Mouse (Mus musculus) regulatory T cell (primary cell): ENCODE results near the gene Ascl4.

Experiments used
- in situ Hi-C: fragments of 300-600 bp; cut with MboI, MseI; formaldehyde crosslinking; loops from one replicate; pipeline ENCODE4 v1.15.1; 2025; ENCODE audit warnings: high pct_unique_total_duplicates

Gene Ascl4

GRCm38 (mm10) chr10:85927676-85928445 is at the start of gene Ascl4:
TSS of gene Ascl4 (plus strand) at chr10:85927681.
- in situ Hi-C loops, result no loop called here

GRCm38 (mm10) chr10:85879886-85880486 is 47.5 kb upstream of the Ascl4 start:
- in situ Hi-C loops, result loop anchor here (5.0 kb wide), 1 partner anchor 62 kb away; no protein-coding TSS in a partner anchor

- in situ Hi-C loops, result no loop called here
Observed at GRCm38 (mm10) chr10:85916498-85917309, 10.8 kb upstream of the Ascl4 start, which contains the start of gene Prdm4. TSS of gene Prdm4 (minus strand) at chr10:85917142.

DNA sequence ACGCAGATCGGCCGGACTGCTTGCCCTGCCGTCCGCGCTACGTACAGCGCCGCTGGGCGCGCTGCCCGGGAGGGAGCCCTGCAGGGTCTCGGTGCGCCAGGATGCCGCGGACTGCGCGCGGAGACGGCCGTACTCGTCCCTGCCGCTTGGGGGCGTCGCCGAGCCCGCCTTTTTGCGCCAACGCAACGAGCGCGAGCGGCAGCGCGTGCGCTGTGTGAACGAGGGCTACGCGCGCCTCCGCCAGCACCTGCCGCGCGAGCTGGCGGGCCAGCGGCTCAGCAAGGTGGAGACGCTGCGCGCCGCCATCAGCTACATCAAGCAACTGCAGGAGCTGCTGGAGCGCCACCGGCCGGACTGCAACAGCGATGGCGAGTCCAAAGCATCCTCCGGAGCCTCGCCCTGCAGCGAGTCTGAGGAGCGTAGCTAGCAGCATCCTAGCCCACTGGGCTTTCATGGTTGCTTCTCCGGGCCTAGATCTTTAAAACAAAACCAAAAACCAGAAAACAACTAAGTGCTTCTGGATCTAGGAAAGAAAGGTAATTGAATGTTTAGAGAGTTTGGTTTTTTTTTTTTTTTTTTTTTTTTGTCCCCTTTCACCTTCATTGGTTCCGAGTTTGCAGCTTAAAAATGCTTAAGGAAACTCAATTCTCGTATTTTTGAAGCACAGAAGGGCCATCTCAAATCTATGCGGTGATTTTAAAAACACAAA is 1.2 kb downstream of the Ascl4 start:
- in situ Hi-C loops, result no loop called here

DNA sequence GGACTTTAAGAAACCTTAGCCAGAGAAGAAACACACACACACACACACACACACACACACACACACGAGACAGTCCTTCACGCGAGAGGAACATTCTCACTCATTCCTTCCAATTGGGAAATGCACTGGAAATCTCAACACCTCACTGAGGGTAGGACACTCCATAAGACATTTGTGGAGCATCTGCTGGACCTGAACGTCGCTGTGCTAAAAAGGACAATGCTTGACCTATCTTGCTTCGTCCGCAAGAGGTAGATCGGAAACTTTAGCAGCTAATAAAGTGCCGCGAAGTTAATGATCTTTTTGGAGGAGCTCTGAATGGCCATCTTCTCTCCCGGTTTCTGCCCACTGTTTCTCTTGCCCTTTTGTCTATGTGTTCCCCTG is 1.7 kb downstream of the Ascl4 start:
- in situ Hi-C loops, result no loop called here

GRCm38 (mm10) chr10:85929962-85930361 is 2.5 kb downstream of the Ascl4 start:
- in situ Hi-C loops, result no loop called here

- in situ Hi-C loops, result loop anchor here (5.0 kb wide), 2 partner anchors 754 to 776 kb away; no protein-coding TSS in a partner anchor
Observed at GRCm38 (mm10) chr10:85936280-85936965, 8.9 kb downstream of the Ascl4 start.

DNA sequence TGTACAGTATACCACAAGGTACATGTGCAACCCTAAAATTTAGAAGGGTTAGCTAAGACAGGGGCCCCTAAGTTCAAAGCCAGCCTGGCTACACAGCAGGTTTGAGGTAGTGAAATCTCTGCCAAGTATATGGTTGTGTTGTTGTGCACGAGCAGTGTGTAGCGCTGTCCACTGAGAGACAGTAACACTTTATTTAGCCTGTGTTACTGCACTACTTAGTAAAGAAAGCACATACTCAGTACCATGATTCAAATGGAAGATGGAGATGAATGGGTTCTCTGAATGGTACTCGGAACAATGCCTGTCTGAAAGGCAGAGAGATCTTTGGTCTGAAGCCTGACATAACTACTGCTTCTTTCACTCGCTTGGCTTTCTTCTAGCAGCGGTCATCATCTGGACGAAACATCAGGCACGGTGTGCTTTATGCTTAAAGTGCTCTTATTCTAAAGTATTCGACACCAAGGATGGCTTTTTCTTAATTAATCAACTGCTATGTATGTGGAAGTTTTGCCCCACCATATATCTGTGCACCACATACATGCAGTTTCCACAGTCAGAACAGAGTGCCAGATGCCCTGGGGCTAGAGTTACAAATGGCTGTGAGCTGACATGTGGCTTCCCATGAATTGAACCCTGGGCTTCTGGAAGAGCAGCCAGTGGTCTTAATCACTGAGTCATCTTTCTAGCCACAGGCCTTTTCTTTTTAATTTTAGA is 21.2 kb downstream of the Ascl4 start:
- in situ Hi-C loops, result no loop called here

GRCm38 (mm10) chr10:85951765-85952443 is 24.4 kb downstream of the Ascl4 start:
- in situ Hi-C loops, result no loop called here

GRCm38 (mm10) chr10:85953401-85953800 is 25.9 kb downstream of the Ascl4 start:
- in situ Hi-C loops, result no loop called here

- in situ Hi-C loops, result no loop called here
Observed at GRCm38 (mm10) chr10:85954429-85954828, 26.9 kb downstream of the Ascl4 start.

DNA sequence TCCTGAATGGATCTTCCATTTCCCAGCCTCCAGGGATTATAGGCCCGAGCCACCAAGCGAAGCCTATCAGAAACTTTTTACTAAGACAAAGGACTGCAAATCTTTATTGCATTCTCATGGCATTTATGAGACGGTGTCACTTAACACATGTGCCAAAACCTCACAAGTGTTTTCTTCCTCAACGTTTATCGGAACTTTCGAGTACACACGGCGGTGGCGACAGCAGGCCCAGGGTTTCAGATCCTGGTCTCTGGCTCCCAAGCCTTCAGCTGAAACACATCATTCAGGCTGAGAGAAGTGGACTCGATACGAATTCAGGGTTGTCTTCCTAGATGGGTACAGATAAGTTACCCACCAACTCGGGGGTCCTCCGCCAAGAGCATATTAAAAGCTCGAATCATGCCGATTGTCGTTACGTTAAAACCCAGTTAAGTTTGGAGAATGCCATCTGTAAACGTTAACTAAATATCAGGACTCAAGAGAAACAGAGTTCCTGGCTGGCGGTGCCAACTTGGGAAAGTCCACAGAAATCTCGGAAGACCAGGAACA is 29.5 kb downstream of the Ascl4 start:
- in situ Hi-C loops, result loop anchor here (5.0 kb wide), 1 partner anchor 820 kb away; the partner anchor contains the start of gene Nt5dc3

GRCm38 (mm10) chr10:85957464-85957950 is 30.0 kb downstream of the Ascl4 start, which contains the start of gene Rtcb:
TSS of gene Rtcb (minus strand) at chr10:85957823.
- in situ Hi-C loops, result loop anchor here (5.0 kb wide), 1 partner anchor 820 kb away; the partner anchor contains the start of gene Nt5dc3

DNA sequence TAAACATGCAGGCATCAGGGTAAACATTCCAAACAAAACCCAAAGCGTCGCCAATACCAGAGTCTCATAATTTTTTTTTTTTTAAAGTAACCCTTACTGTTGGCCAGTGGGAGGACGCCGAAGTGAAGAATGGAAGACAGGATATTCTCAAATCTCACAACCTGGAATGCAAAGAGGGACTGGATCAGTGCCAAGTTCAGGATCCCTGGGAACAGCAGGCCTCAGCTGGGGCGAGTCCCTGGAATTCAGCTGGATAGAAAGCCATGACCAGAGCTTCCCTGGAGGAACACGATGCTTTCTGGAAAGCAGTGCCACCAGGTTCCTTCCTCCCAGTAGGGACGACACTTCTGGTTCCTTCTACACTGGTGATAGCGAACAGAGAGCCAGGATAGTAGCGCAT is 35.4 kb downstream of the Ascl4 start:
- in situ Hi-C loops, result loop anchor here (5.0 kb wide), 1 partner anchor 69 kb away; no protein-coding TSS in a partner anchor

GRCm38 (mm10) chr10:85964316-85964715 is 36.8 kb downstream of the Ascl4 start:
- in situ Hi-C loops, result loop anchor here (5.0 kb wide), 1 partner anchor 68 kb away; no protein-coding TSS in a partner anchor

GRCm38 (mm10) chr10:85966476-85966875 is 39.0 kb downstream of the Ascl4 start:
- in situ Hi-C loops, result no loop called here

GRCm38 (mm10) chr10:85967411-85968156 is 40.1 kb downstream of the Ascl4 start:
- in situ Hi-C loops, result no loop called here

DNA sequence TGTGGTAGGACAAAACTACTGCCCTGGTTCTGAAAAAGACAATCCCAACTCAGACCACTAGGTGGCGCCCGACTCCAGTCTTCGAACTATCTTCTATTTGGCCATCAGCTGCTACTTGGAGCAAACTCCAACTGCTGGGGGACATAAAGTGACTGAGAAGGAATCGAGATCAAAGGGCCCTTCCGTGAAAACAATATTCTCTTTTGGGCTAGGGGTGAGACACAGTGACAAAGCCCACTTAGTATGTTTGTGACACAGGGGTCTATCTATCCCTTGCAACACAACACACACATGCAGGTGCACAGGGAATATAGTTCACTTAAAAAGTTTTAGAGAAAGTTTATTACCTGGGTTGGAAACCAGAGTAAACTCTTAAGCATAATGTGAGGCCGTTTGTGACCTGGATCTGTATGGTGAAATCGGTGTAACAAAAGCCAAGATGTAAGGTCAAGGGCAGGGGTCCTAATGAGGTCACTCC is 40.7 kb downstream of the Ascl4 start:
- in situ Hi-C loops, result no loop called here
